Comparison of ENCODE assay signal across 8 mouse cellular contexts in the genomic region with DNA sequence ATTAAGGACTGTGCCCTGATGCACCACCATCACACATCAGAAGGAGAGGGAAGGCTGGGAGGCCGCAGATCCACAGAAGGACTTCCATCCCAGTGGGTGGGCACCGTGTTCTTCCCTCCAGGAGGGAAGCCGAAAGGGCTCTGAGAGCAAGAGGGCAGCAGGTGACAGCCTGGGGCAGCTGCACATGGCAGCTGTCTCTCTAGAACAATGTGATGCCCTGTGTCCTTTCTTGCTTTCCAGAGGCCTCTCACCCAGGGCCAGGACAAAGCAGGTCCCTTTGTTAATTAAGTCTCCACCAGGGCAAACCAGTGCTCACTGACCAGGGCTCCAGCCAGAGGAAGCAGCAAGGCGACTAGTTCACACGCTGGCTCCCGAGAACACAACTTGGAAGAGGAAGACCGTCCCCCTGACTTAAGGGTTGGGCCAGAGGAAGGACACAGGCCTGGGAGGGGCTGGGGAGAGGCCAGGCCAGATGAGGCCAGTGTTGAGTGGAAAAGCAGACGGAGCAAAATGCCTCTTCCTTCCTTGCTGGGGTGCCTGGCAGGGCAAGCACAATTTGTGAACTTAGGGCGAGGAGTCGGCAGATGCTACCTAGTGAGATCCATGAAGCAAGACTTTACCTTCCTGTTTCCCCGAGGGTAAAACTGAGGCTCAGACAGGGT. TPM values are rescaled to one million over a fixed set of nuclear protein-coding genes. Genes with fewer than 3 reads are reported as not detected.
DNase-seq lines count a peak whose midpoint lies in the region; ATAC-seq and TF ChIP-seq lines count a peak whose summit lies in the region.

No protein-coding gene starts in this region.

- no peak overlapping the region for H3K9ac ChIP-seq in embryonic facial prominence, embryonic 14.5 days (ENCODE audit: low read depth, low read length)
- H3K9ac ChIP-seq in intestine, embryonic 16.5 days (ENCODE audit: low read depth, low read length) = no peak overlapping the region
- H3K9ac ChIP-seq in lung, postnatal 0 days (replicated peaks; ENCODE audit: low read depth) = no peak overlapping the region
- H3K9ac ChIP-seq in hindbrain, embryonic 14.5 days = no peak overlapping the region

- TF ChIP-seq CTCF in lung, postnatal 0 days (IDR thresholded peaks at IDR 0.05) = peak; percentile 22; the same call in 1 of the 2 replicates

- H3K36me3 ChIP-seq in embryonic facial prominence, embryonic 14.5 days (ENCODE audit: control insufficient read depth, insufficient read depth, low read length) = peaks cover 5% of the 10 kb centered on the region
- no peaks in the 10 kb centered on the region for H3K36me3 ChIP-seq in intestine, embryonic 16.5 days (ENCODE audit: control insufficient read depth, insufficient read depth, low read length)
- H3K36me3 ChIP-seq in lung, postnatal 0 days (ENCODE audit: insufficient read depth, low read length) = peaks cover 5% of the 10 kb centered on the region; the same call in 1 of the 2 replicates
- H3K36me3 ChIP-seq in hindbrain, embryonic 14.5 days (replicated peaks; ENCODE audit: control insufficient read depth, insufficient read depth) = no peaks in the 10 kb centered on the region

- no peak overlapping the region for H3K4me3 ChIP-seq in embryonic facial prominence, embryonic 14.5 days (ENCODE audit: low read depth, low read length)
- H3K4me3 ChIP-seq in intestine, embryonic 16.5 days (ENCODE audit: low read length) = no peak overlapping the region
- H3K4me3 ChIP-seq in lung, postnatal 0 days (ENCODE audit: low read depth, low read length) = no peak overlapping the region
- no peak overlapping the region for H3K4me3 ChIP-seq in hindbrain, embryonic 14.5 days (replicated peaks; ENCODE audit: low read length)

- ATAC-seq in embryonic facial prominence, embryonic 14.5 days (ENCODE audit: low read depth) = peak; percentile 27; the same call in 1 of the 2 replicates
- peak; percentile 50 for ATAC-seq in intestine, embryonic 16.5 days
- peak; percentile 43 for ATAC-seq in lung, postnatal 0 days
- no peak for ATAC-seq in hindbrain, embryonic 14.5 days (ENCODE audit: low FRiP score)

- DNase-seq in embryo, embryonic 10 days (ENCODE audit: low spot score) = peak; percentile 50
- DNase-seq in embryo, embryonic 11 days = no peak
- DNase-seq in embryonic facial prominence, embryonic 14.5 days (ENCODE audit: low spot score) = no peak
- DNase-seq in lung, postnatal 0 days (ENCODE audit: low spot score) = no peak
- no peak for DNase-seq in layer of hippocampus, adult 11-12 months (ENCODE audit: low spot score)
- no peak for DNase-seq in hindbrain, embryonic 14.5 days (ENCODE audit: low spot score)
- DNase-seq in thymus, postnatal 10 days (ENCODE audit: low spot score in 2 of 2) = no peak

- no peaks in the 10 kb centered on the region for H3K9me3 ChIP-seq in embryonic facial prominence, embryonic 14.5 days (ENCODE audit: control insufficient read depth, low read length)
- H3K9me3 ChIP-seq in intestine, embryonic 16.5 days (ENCODE audit: control insufficient read depth, low read length) = no peaks in the 10 kb centered on the region
- no peaks in the 10 kb centered on the region for H3K9me3 ChIP-seq in lung, postnatal 0 days (ENCODE audit: low read length)
- H3K9me3 ChIP-seq in hindbrain, embryonic 14.5 days (ENCODE audit: control insufficient read depth, low read length) = peaks cover 1% of the 10 kb centered on the region; the same call in 1 of the 2 replicates

- 0 out of 2 replicates have a peak overlapping the region, but pooled peaks have one; percentile 18 for H3K27ac ChIP-seq in embryonic facial prominence, embryonic 14.5 days (replicated peaks; ENCODE audit: low read depth, low read length)
- H3K27ac ChIP-seq in intestine, embryonic 16.5 days (ENCODE audit: low read length) = peak overlapping the region; percentile 2; the same call in 1 of the 2 replicates
- no peak overlapping the region for H3K27ac ChIP-seq in lung, postnatal 0 days (ENCODE audit: low read length)
- no peak overlapping the region for H3K27ac ChIP-seq in hindbrain, embryonic 14.5 days

- TF ChIP-seq EP300 in lung, postnatal 0 days (IDR thresholded peaks at IDR 0.05) = no peak

- H3K27me3 ChIP-seq in embryonic facial prominence, embryonic 14.5 days (replicated peaks; ENCODE audit: control insufficient read depth, insufficient read depth, low read length) = no peaks in the 10 kb centered on the region
- H3K27me3 ChIP-seq in intestine, embryonic 16.5 days (replicated peaks; ENCODE audit: control insufficient read depth, insufficient read depth, low read length) = no peaks in the 10 kb centered on the region
- no peaks in the 10 kb centered on the region for H3K27me3 ChIP-seq in lung, postnatal 0 days (replicated peaks; ENCODE audit: insufficient read depth, low read length)
- H3K27me3 ChIP-seq in hindbrain, embryonic 14.5 days (ENCODE audit: control insufficient read depth, insufficient read depth, low read length) = no peaks in the 10 kb centered on the region

- H3K4me1 ChIP-seq in embryonic facial prominence, embryonic 14.5 days (ENCODE audit: control insufficient read depth, insufficient read depth, low read length) = peaks cover 27% of the 10 kb centered on the region
- peaks cover 7% of the 10 kb centered on the region for H3K4me1 ChIP-seq in intestine, embryonic 16.5 days (ENCODE audit: control insufficient read depth, insufficient read depth, low read length)
- H3K4me1 ChIP-seq in lung, postnatal 0 days (ENCODE audit: insufficient read depth, low read depth, low read length) = peaks cover 11% of the 10 kb centered on the region; the same call in 1 of the 2 replicates
- no peaks in the 10 kb centered on the region for H3K4me1 ChIP-seq in hindbrain, embryonic 14.5 days (replicated peaks; ENCODE audit: control insufficient read depth, insufficient read depth, low read length)

- no peak overlapping the region for H3K4me2 ChIP-seq in embryonic facial prominence, embryonic 14.5 days (ENCODE audit: low read depth, low read length)
- no peak overlapping the region for H3K4me2 ChIP-seq in intestine, embryonic 16.5 days (ENCODE audit: low read depth, low read length)
- no peak overlapping the region for H3K4me2 ChIP-seq in lung, postnatal 0 days (replicated peaks; ENCODE audit: low read depth, low read length)
- H3K4me2 ChIP-seq in hindbrain, embryonic 14.5 days (replicated peaks) = no peak overlapping the region

- 35% methylated on average over 11 of the region's 11 CpGs for WGBS in embryonic facial prominence, embryonic 14.5 days
- whole genome bisulfite sequencing in intestine, embryonic 16.5 days = 48% methylated on average over 11 of the region's 11 CpGs
- 51% methylated on average over 11 of the region's 11 CpGs for WGBS in lung, postnatal 0 days
- WGBS in hindbrain, embryonic 14.5 days = 36% methylated on average over 11 of the region's 11 CpGs

RNA-seq across cellular contexts. Expression of a gene that starts 34.7 kb away (rescaled TPM):
- 12.1 and 12.9 TPM in 2 replicates for polyA plus RNA-seq in embryonic facial prominence, embryonic 14.5 days (2014; fragmentation: Nextera tagmentation; extraction: Ambion mirVana)
- 9.3 and 9.6 TPM in 2 replicates for polyA plus RNA-seq in intestine, embryonic 16.5 days (2015; fragmentation: Nextera tagmentation; extraction: Ambion mirVana)
- 17.3 and 20.6 TPM in 2 replicates for polyA plus RNA-seq in lung, postnatal 0 days (2015; fragmentation: Nextera tagmentation; extraction: Ambion mirVana)
- 3.0 and 3.3 TPM in 2 replicates for polyA plus RNA-seq in hindbrain, embryonic 14.5 days (2014; fragmentation: Nextera tagmentation; extraction: Ambion mirVana)

Comparison
In these comparisons a context has a peak if more than half of its experiments do, and no peak if none do; other contexts are left out.
1. H3K27ac ChIP-seq: peak in embryonic facial prominence, embryonic 14.5 days (single experiment) and intestine, embryonic 16.5 days (single experiment); none in lung, postnatal 0 days (single experiment) and hindbrain, embryonic 14.5 days (single experiment).